Mouse (Mus musculus): ENCODE data around the gene Ampd1.
A peak's percentile ranks its signal among the peaks of the same experiment; 100 is the strongest.

Ampd1 gene

GRCm38 (mm10) chr3:103073771-103074170 is at the start of gene Ampd1:
Gene Ampd1 (plus strand): TSS chr3:103074014.
- no peak for DNase-seq

GRCm38 (mm10) chr3:103026174-103026573 is 47.6 kb upstream of the Ampd1 start:
- no peak for DNase-seq

GRCm38 (mm10) chr3:103040285-103040684 is 33.5 kb upstream of the Ampd1 start:
- no peak for DNase-seq

- DNase-seq: no peak
Observed at GRCm38 (mm10) chr3:103040861-103041379, 32.9 kb upstream of the Ampd1 start.

- no peak for DNase-seq
Observed at GRCm38 (mm10) chr3:103056016-103056595, 17.7 kb upstream of the Ampd1 start.

GRCm38 (mm10) chr3:103057752-103058151 is 16.1 kb upstream of the Ampd1 start:
- no peak for DNase-seq

GRCm38 (mm10) chr3:103058207-103059157 is 15.3 kb upstream of the Ampd1 start, which contains the start of gene Nras:
Gene Nras (plus strand): TSS chr3:103058285.
- peak; percentile 94 for DNase-seq

- DNase-seq: no peak
Observed at GRCm38 (mm10) chr3:103066927-103067326, 6.9 kb upstream of the Ampd1 start.

GRCm38 (mm10) chr3:103068971-103069370 is 4.8 kb upstream of the Ampd1 start:
- DNase-seq: no peak

- DNase-seq: peak; percentile 3
Observed at GRCm38 (mm10) chr3:103075871-103076270, 2.1 kb downstream of the Ampd1 start.

- DNase-seq: no peak
Observed at GRCm38 (mm10) chr3:103076476-103076875, 2.7 kb downstream of the Ampd1 start.

GRCm38 (mm10) chr3:103079301-103079700 is 5.5 kb downstream of the Ampd1 start:
- DNase-seq: peak; percentile 22

- no peak for DNase-seq
Observed at GRCm38 (mm10) chr3:103081051-103081450, 7.2 kb downstream of the Ampd1 start.

GRCm38 (mm10) chr3:103081861-103082453 is 8.1 kb downstream of the Ampd1 start:
- DNase-seq: no peak

- DNase-seq: no peak
Observed at GRCm38 (mm10) chr3:103082761-103083160, 8.9 kb downstream of the Ampd1 start.

- DNase-seq: no peak
Observed at GRCm38 (mm10) chr3:103085986-103086385, 12.2 kb downstream of the Ampd1 start.

- no peak for DNase-seq
Observed at GRCm38 (mm10) chr3:103091753-103092152, 17.9 kb downstream of the Ampd1 start.

- DNase-seq: no peak
Observed at GRCm38 (mm10) chr3:103098662-103099061, 24.8 kb downstream of the Ampd1 start.

- no peak for DNase-seq
Observed at GRCm38 (mm10) chr3:103099667-103100066, 25.9 kb downstream of the Ampd1 start.

GRCm38 (mm10) chr3:103100735-103101134 is 26.9 kb downstream of the Ampd1 start:
- DNase-seq: no peak

- no peak for DNase-seq
Observed at GRCm38 (mm10) chr3:103101194-103101593, 27.4 kb downstream of the Ampd1 start.

GRCm38 (mm10) chr3:103101909-103102308 is 28.1 kb downstream of the Ampd1 start:
- no peak for DNase-seq
